Mouse (Mus musculus) heart, embryonic 12.5 days (tissue): ENCODE measurements around the gene Gstt2. TPM values are rescaled to one million over a fixed set of nuclear protein-coding genes. Genes with fewer than 3 reads are reported as not detected.

Experiments
- ATAC-seq: fragments of 200-750 bp; cut with Nextera tagmentation; 2 replicates; pipeline ENCODE4 v1.8.0; 2017; ENCODE audit warnings: moderate TSS enrichment, moderate library complexity; ENCODE audit not compliant: insufficient number of reproducible peaks, low FRiP score
- H3K27ac ChIP-seq: fragments of 300-500 bp; sonication (generic); 2 replicates; pipeline ENCODE4 v1.5.1; 2016; ENCODE audit warnings: mild to moderate bottlenecking, moderate library complexity; ENCODE audit not compliant: poor library complexity, severe bottlenecking
- H3K27me3 ChIP-seq: fragments of 300-500 bp; sonication (generic); replicated peaks from 2 replicates; pipeline ENCODE4 v1.6.1; 2016; ENCODE audit warnings: mild to moderate bottlenecking, moderate library complexity
- H3K36me3 ChIP-seq: fragments of 300-500 bp; sonication (generic); 2 replicates; pipeline ENCODE4 v1.6.1; 2016; ENCODE audit warnings: mild to moderate bottlenecking, moderate library complexity
- H3K4me1 ChIP-seq: fragments of 300-500 bp; sonication (generic); replicated peaks from 2 replicates; pipeline ENCODE4 v1.6.1; 2016; ENCODE audit warnings: mild to moderate bottlenecking
- H3K4me2 ChIP-seq: fragments of 300-500 bp; sonication (generic); 2 replicates; pipeline ENCODE4 v1.6.1; 2016; ENCODE audit warnings: mild to moderate bottlenecking, moderate library complexity
- H3K4me3 ChIP-seq: fragments of 300-500 bp; sonication (generic); 2 replicates; pipeline ENCODE4 v1.5.1; 2016; ENCODE audit warnings: mild to moderate bottlenecking
- H3K9ac ChIP-seq: fragments of 300-500 bp; sonication (generic); 2 replicates; pipeline ENCODE4 v1.6.1; 2016; ENCODE audit warnings: mild to moderate bottlenecking, moderate library complexity
- H3K9me3 ChIP-seq: fragments of 300-500 bp; sonication (generic); replicated peaks from 2 replicates; pipeline ENCODE4 v1.6.1; 2016; ENCODE audit warnings: mild to moderate bottlenecking, moderate library complexity
- WGBS: fragments of 180-500 bp; shearing (Covaris S2); methylation state at CpG from one replicate; pipeline ENCODE4 v1.1.7; 2016; 5-methylcytosine and 5-hydroxymethylcytosine counted together
- polyA plus RNA-seq: library from polyadenylated mRNA; unstranded; fragments of >200 nt; fragmentation: Nextera tagmentation; extraction: Ambion mirVana; gene quantifications from 2 replicates; pipeline ENCODE4 v1.2.1, GENCODE M21; 2016

Gene Gstt2
- polyA plus RNA-seq, 1 experiment from 2014 or later, result 7.2 TPM

GRCm38 (mm10) chr10:75823782-75824181, 13.4 kb downstream of the Gstt2 start:
- Histone ChIP-seq H3K36me3 (no peaks in the 10 kb centered on the region), H3K9ac (no peak overlapping the region), H3K27ac (no peak overlapping the region), H3K27me3 (no peaks in the 10 kb centered on the region), H3K4me3 (no peak overlapping the region), H3K4me1 (0 out of 2 replicates have a peak, but pooled peaks cover 4% of the 10 kb centered on the region), H3K4me2 (no peak overlapping the region), H3K9me3 (0 out of 2 replicates have a peak, but pooled peaks cover 8% of the 10 kb centered on the region)
- no peak for ATAC-seq
- 67% methylated on average over 1 of the region's 1 CpGs for WGBS

- no peak within 1 kb of the TSS for H3K4me3 ChIP-seq
- 0 out of 2 replicates have a peak, but pooled peaks cover 8% of the 10 kb centered on the region for H3K9me3 ChIP-seq
- H3K27me3 ChIP-seq, result no peaks in the 10 kb centered on the region
- WGBS, result 93% methylated on average over 2 of the region's 2 CpGs
- H3K4me2 ChIP-seq, result no peak within 1 kb of the TSS
- no peak within 1 kb of the TSS for H3K9ac ChIP-seq
- no peaks in the 10 kb centered on the region for H3K36me3 ChIP-seq
- H3K27ac ChIP-seq, result no peak within 1 kb of the TSS
- H3K4me1 ChIP-seq, result 0 out of 2 replicates have a peak, but pooled peaks cover under 1% of the 10 kb centered on the region
- ATAC-seq, result no peak
These were observed 14.8 kb downstream of the Gstt2 start, which contains the start of gene Gstt4 for GRCm38 (mm10) chr10:75822443-75822842. Gene Gstt4 (minus strand): TSS chr10:75822543.

GRCm38 (mm10) chr10:75819882-75820281, 17.3 kb downstream of the Gstt2 start:
- no peak for ATAC-seq
- H3K4me2 ChIP-seq, result no peak overlapping the region
- no peak overlapping the region for H3K27ac ChIP-seq
- H3K36me3 ChIP-seq, result no peaks in the 10 kb centered on the region
- no peaks in the 10 kb centered on the region for H3K4me1 ChIP-seq
- no peak overlapping the region for H3K4me3 ChIP-seq
- peaks cover 4% of the 10 kb centered on the region; the same call in 1 of the 2 replicates for H3K27me3 ChIP-seq
- 0 out of 2 replicates have a peak, but pooled peaks cover 8% of the 10 kb centered on the region for H3K9me3 ChIP-seq
- H3K9ac ChIP-seq, result no peak overlapping the region
- 81% methylated on average over 5 of the region's 5 CpGs for WGBS

- Histone ChIP-seq H3K4me1 (no peaks in the 10 kb centered on the region), H3K4me3 (no peak overlapping the region), H3K27ac (no peak overlapping the region), H3K36me3 (no peaks in the 10 kb centered on the region), H3K9me3 (0 out of 2 replicates have a peak, but pooled peaks cover 6% of the 10 kb centered on the region), H3K27me3 (peaks cover 8% of the 10 kb centered on the region; the same call in 1 of the 2 replicates), H3K4me2 (no peak overlapping the region), H3K9ac (no peak overlapping the region)
- WGBS, result 52% methylated on average over 10 of the region's 10 CpGs
- no peak for ATAC-seq
These were observed 18.6 kb downstream of the Gstt2 start for GRCm38 (mm10) chr10:75818641-75819040.

- Histone ChIP-seq H3K36me3 (no peaks in the 10 kb centered on the region), H3K4me3 (no peak overlapping the region), H3K27ac (no peak overlapping the region), H3K4me1 (no peaks in the 10 kb centered on the region), H3K4me2 (no peak overlapping the region), H3K9ac (no peak overlapping the region), H3K9me3 (peaks cover 3% of the 10 kb centered on the region; the same call in 1 of the 2 replicates), H3K27me3 (0 out of 2 replicates have a peak, but pooled peaks cover 7% of the 10 kb centered on the region)
- 62% methylated on average over 2 of the region's 2 CpGs for WGBS
- ATAC-seq, result no peak
These were observed 33.0 kb downstream of the Gstt2 start for GRCm38 (mm10) chr10:75804217-75804616.

- Histone ChIP-seq H3K36me3 (no peaks in the 10 kb centered on the region), H3K4me3 (peak within 1 kb of the TSS; percentile 50), H3K27me3 (0 out of 2 replicates have a peak, but pooled peaks cover 5% of the 10 kb centered on the region), H3K4me2 (peak within 1 kb of the TSS; percentile 91), H3K9me3 (no peaks in the 10 kb centered on the region), H3K9ac (peak within 1 kb of the TSS; percentile 59), H3K27ac (no peak within 1 kb of the TSS), H3K4me1 (peaks cover 20% of the 10 kb centered on the region)
- ATAC-seq, result 0 out of 2 replicates have a peak, but pooled peaks have one; percentile 33
- WGBS, result 2% methylated on average over 18 of the region's 18 CpGs
These were observed 39.0 kb downstream of the Gstt2 start, which contains the start of gene Gstt1 for GRCm38 (mm10) chr10:75798176-75798696. Gene Gstt1 (minus strand): TSS chr10:75798584.

- H3K9ac ChIP-seq, result peak overlapping the region; percentile 59
- H3K4me1 ChIP-seq, result peaks cover 20% of the 10 kb centered on the region
- peak overlapping the region; percentile 91 for H3K4me2 ChIP-seq
- ATAC-seq, result peak; percentile 67
- 1% methylated on average over 12 of the region's 12 CpGs for WGBS
- H3K27me3 ChIP-seq, result 0 out of 2 replicates have a peak, but pooled peaks cover 5% of the 10 kb centered on the region
- no peak overlapping the region for H3K27ac ChIP-seq
- H3K9me3 ChIP-seq, result no peaks in the 10 kb centered on the region
- H3K36me3 ChIP-seq, result no peaks in the 10 kb centered on the region
- peak overlapping the region; percentile 50 for H3K4me3 ChIP-seq
These were observed 39.5 kb downstream of the Gstt2 start for GRCm38 (mm10) chr10:75797619-75798175.

- Histone ChIP-seq H3K4me3 (peak overlapping the region; percentile 50), H3K36me3 (no peaks in the 10 kb centered on the region), H3K9ac (peak overlapping the region; percentile 59), H3K9me3 (no peaks in the 10 kb centered on the region), H3K4me2 (peak overlapping the region; percentile 91), H3K4me1 (peaks cover 20% of the 10 kb centered on the region), H3K27me3 (0 out of 2 replicates have a peak, but pooled peaks cover 5% of the 10 kb centered on the region), H3K27ac (no peak overlapping the region)
- ATAC-seq, result no peak
- 36% methylated on average over 11 of the region's 11 CpGs for WGBS
These were observed 40.3 kb downstream of the Gstt2 start for GRCm38 (mm10) chr10:75796731-75797516.

- 28% methylated on average over 3 of the region's 3 CpGs for WGBS
- Histone ChIP-seq H3K9me3 (no peaks in the 10 kb centered on the region), H3K27ac (no peak overlapping the region), H3K4me3 (no peak overlapping the region), H3K9ac (no peak overlapping the region), H3K27me3 (no peaks in the 10 kb centered on the region), H3K4me2 (no peak overlapping the region), H3K4me1 (peaks cover 20% of the 10 kb centered on the region), H3K36me3 (no peaks in the 10 kb centered on the region)
- no peak for ATAC-seq
These were observed 42.3 kb downstream of the Gstt2 start for GRCm38 (mm10) chr10:75794880-75795279.

GRCm38 (mm10) chr10:75790773-75791172, 46.5 kb downstream of the Gstt2 start:
- 0 out of 2 replicates have a peak, but pooled peaks cover 3% of the 10 kb centered on the region for H3K4me1 ChIP-seq
- H3K27me3 ChIP-seq, result no peaks in the 10 kb centered on the region
- no peak overlapping the region for H3K9ac ChIP-seq
- H3K4me2 ChIP-seq, result no peak overlapping the region
- no peaks in the 10 kb centered on the region for H3K9me3 ChIP-seq
- 17% methylated on average over 7 of the region's 7 CpGs for WGBS
- ATAC-seq, result no peak
- H3K4me3 ChIP-seq, result no peak overlapping the region
- no peaks in the 10 kb centered on the region for H3K36me3 ChIP-seq
- H3K27ac ChIP-seq, result no peak overlapping the region

- ATAC-seq, result no peak
- no peak overlapping the region for H3K9ac ChIP-seq
- H3K4me3 ChIP-seq, result no peak overlapping the region
- no peaks in the 10 kb centered on the region for H3K27me3 ChIP-seq
- 0 out of 2 replicates have a peak, but pooled peaks cover 2% of the 10 kb centered on the region for H3K4me1 ChIP-seq
- no peaks in the 10 kb centered on the region for H3K9me3 ChIP-seq
- 79% methylated on average over 5 of the region's 5 CpGs for whole genome bisulfite sequencing
- H3K4me2 ChIP-seq, result no peak overlapping the region
- H3K27ac ChIP-seq, result no peak overlapping the region
- H3K36me3 ChIP-seq, result no peaks in the 10 kb centered on the region
These were observed 47.4 kb downstream of the Gstt2 start for GRCm38 (mm10) chr10:75789841-75790240.
